Mouse (Mus musculus): ENCODE data around the gene Pvalb.
A peak's percentile ranks its signal among the peaks of the same experiment; 100 is the strongest.

Gene Pvalb

DNA sequence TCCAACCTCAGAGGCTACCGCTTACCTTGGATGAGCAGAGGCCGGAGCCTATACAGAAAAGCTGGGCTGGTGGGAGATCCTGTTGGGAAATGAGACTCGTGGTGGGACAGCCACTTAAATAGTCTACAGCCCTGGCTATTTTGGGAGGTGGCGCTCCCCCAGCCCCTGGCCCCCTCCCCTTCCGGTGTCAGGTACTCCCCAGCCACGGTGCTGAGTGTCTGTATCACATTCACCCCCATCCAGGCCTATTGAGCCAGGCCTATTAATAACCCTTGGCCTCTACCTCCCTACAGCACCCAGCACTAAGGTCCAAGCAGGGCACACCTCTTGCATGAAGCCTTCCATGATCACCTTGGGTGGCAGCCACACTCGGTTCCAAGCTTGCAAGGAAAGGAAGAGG is at the start of gene Pvalb:
Gene Pvalb, minus strand, starts transcription at position 89 of the 400 bp plus-strand sequence.
- no peak for DNase-seq

DNA sequence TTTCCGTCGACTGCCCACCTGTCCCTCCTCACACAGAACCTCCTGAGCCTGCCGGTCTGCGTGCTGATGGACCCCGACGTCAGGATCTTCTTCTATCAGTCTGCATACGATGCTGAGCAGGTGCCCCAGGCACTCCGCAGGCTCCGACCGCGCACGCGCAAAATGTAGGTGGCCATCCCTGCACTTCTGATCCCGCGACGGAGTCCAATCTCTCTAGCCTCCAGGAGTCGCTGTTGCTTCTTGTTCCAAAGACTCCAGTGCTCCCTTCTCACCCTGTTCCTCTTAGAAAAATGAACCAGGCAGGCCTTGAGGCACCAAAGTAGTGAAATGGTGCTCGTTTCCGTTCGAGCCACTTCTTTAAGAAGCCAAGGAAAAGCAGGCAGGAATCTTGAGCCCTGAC is 48.6 kb upstream of the Pvalb start:
- DNase-seq = peak; percentile 25

DNA sequence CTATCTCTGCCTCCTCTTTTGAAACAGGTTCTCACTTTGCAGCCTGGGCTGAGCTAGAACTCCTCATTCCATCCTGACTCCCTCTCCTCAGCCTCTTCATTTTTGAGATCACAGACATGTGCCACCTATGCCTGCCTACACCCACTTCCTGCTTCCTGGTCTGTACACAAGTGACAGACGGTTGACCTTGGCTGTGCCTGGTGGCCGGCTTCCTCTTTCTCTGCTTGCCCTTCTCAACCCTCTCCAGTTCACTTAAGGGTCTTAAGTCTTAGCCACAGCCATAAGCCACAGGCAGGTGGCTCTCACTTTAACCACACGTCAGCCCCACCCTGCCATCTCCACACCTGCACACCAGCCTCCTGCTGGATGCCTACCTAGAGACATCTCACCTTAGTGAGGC is 42.2 kb upstream of the Pvalb start:
- DNase-seq = no peak

DNA sequence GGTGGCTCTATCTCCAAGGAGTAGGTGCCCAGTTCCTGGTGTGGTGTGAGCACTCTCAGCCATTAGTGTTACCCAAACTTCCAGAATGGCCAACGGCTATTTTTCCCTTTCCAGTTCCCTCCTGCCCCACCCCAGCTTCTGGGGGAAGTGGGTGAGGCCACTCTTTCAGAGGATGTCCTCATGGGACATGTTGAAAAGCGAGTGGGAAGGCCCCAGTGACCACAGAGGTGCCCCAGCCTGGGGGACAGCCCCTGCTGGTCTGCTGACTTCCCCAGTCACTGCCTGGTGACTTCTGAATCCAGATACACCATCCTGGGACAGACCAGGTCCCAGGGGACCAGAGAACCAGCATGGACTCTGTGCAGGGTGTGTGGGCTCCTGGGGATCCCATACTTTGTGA is 41.5 kb upstream of the Pvalb start:
- no peak for DNase-seq

DNA sequence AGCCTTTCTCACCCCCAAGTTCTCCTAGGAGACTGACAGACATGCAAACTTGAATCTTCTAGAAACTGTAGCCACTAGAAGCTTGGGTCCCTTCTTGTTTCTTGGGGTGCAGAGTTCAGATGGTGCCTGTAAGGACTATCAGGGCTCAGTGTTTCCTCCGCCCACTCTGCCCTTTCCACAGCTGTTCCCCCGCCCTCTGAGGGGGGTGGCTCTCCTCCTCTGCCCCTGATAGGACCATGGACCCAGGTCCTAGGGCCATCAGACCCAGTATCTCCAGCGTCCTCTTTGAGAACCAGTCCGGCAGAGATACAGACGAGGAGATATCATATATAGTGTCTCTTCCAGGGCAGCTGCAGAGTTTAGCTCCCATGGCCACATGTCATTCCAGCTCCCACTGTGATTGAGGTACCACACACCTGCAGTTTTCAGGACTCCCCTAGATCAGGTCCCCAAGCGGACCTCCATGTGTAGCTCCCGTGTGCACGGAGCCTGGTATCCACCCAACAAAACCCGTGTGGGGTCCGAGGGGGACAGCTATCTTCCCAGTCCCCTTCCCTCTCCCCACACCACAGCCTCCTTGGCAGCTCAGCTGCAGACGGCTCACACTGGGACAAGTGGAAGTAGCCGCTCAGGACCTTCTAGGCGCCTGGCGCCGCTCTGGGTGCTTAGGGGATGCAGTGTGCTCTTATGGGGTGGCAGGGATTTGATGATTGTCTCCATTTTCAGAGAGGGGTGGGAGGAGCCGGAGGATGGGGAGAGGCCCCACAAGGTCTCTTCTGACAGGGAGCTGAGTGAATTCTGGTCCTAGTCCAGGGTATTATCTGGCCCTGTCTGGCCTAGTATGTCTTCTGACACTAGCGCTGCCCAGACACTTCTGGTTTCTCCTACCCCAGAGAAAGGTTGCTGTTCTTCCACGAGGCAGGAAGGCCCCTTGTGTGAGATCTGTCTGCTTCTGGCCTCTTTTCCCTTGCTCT is 40.2 kb upstream of the Pvalb start:
- DNase-seq = no peak

DNA sequence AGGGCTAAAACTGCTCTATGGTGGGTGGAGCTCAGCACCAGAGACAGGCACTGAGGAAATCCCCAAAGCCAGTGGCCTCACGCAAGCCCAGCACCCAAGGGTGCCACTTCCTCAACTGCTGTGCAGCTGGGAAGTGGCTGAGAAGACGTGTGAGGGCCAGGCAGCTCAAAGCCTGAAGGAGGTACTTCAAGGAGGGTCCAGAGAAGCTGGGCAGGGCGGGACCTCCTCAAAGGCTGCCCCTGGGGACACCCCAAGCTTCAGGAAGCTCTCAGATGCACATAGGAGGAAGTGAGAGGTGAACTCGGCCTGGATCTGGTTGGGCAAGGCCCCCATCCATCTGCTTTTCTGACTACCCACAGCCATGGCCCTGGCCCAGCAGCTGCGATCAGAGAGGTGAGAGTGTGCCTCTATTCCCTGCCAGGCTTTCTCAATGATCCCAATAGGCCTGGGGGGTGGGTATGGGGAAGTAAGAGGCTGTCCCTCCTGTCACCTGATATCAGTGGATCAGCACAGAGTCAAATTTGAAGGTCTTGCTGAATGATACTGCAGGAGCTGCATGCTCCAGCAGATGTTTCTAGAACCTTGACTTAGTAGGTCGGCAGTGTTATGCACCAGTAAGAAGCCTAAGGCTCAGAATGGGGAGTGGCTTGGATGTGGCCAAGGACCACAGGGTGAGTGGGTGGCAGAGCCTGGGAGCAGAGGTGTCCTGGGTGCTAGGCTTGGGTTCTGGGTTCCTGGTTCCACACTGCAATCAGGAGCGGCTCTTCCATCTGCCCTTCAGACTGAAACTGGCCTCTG is 38.7 kb upstream of the Pvalb start, which contains the start of gene Ncf4:
Gene Ncf4, plus strand, starts transcription at position 107 of the 798 bp plus-strand sequence.
- DNase-seq = no peak

DNA sequence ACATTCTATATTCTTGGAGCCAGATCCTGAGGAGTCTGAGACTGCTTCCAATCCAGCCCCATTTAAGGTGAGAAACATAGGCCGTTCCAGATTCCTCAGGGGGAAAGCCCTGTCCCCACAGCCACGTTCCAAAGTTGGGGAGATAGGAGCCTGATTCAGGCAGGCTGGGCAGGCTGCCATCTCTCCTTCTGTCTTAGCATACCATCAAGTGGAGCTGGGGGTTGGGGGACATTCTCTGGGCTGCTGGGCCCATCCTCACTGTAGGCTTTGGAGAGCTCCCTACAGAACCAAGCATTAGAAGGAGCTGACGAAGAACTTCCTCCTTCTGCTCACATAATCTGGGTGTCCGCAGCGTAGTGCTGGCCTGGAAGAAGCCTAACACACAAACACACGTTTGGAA is 37.6 kb upstream of the Pvalb start:
- no peak for DNase-seq

DNA sequence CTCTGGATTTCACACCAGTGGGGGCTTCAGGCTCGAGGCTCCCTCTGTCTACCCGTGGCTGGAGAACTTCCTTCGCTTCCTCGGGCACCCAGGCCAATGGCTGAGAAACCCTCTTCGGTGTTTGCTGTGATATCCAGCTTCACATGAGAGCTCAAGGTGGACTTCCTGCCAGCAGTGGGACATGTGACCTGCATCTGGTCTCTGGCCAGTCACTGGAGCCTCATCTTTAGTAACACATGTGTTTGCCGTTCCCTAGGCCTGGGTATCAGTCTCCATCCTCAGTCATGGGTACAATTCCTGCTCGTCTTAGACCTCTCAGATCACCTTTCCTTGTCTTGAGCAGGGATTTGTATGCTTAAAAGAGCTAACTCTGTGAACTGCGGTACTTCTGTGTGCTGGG is 36.9 kb upstream of the Pvalb start:
- no peak for DNase-seq

DNA sequence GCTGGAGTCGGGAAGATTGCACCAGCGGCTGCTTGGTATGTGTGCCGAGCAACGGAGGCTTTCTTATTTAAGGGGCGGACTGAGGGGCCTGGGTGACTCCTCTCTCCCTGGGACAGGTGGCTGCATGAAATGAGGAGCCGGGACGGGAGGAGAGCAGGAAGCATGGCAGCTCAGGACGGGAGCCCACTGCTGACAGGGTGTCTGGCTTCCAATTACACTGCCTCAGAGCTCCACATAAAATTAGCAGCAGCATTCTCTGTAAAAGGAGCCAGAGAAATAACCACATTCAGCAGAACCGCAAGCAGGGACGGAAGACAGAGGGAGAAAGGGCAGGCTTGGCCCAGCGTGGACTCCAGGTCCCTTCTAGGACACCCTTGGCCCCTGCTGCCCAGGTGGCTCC is 35.1 kb upstream of the Pvalb start:
- DNase-seq = no peak

DNA sequence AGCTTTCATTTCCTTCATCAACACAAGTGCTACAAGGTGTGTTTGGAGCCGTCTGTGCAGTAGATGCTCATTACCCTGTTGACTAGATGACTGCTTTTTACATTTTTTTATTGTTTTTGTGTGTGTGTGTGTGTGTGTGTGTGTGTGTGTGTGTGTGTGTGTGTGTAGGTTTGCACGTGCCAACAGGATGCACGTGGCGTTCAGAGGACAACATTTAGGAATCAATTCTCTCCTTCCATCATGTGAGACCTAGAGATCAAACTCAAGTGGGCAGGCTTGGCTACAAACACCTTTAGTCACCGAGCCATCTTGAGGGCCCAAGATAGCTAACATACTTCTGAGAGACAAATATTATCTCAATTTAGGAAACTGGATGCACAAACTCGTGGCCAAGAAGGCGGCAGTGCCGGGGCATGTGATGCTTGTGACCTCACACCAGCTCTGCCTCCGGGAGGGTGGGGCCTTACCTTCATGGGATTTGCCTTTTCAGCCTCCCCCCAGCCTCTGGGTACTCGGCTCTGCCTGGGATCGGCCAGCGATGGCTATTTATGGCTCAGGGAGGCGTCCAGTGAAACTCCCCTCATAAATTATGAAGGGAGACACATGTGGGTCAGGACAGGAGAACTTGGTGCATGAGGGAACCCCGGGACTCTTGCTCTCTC is 33.9 kb upstream of the Pvalb start:
- DNase-seq = no peak

DNA sequence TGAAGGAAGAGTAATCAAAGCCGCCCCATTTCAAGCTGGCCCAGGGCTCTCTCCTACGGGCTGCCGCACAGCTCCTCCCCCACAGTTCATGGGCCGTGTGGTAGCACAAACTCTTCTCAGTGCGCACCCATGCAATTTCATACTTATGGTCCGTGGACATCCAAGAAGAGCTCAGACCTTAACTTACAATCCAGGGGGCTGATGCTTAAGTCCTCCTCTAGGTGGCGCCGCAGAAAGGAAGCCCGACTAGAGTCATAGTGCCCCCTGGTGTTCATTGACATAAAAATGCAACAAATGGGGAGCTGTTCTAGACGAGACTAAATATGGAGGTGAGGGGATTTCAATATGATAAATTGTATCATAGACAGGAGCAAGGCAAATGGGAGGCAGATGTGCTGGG is 33.3 kb upstream of the Pvalb start:
- DNase-seq = peak; percentile 36

DNA sequence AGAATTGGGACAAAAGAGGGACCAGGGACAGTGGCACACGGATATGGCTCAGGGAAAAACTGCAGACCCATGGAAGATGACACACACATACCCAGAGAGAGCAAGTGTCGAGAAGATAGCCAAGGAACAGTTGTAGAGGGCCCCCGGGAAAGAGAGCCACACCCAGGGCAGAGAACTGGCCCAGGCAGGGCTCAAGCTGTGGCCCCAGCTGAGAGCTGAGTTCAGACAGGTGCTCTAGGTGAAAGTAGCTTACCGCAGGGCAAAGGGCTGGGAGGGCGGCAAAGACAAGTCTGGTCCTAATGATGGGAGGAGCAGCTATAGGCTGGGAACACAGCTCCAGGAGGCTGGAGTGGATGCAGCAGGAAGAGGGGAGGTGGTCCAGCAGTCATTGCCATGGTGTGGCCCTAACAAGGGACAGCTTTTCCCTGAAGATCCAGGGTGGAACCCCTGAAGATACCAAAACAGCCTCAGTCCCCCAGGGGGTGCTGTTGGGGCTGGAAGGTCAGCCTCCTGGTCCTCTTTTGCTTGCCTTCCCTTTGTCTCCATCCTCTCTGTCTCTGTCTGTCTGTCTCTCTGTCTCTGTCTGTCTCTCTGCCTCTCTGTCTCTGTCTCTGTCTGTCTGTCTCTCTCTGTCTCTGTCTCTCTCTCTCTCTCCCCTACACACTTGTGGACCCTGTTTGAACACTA is 28.8 kb upstream of the Pvalb start:
- DNase-seq = no peak

DNA sequence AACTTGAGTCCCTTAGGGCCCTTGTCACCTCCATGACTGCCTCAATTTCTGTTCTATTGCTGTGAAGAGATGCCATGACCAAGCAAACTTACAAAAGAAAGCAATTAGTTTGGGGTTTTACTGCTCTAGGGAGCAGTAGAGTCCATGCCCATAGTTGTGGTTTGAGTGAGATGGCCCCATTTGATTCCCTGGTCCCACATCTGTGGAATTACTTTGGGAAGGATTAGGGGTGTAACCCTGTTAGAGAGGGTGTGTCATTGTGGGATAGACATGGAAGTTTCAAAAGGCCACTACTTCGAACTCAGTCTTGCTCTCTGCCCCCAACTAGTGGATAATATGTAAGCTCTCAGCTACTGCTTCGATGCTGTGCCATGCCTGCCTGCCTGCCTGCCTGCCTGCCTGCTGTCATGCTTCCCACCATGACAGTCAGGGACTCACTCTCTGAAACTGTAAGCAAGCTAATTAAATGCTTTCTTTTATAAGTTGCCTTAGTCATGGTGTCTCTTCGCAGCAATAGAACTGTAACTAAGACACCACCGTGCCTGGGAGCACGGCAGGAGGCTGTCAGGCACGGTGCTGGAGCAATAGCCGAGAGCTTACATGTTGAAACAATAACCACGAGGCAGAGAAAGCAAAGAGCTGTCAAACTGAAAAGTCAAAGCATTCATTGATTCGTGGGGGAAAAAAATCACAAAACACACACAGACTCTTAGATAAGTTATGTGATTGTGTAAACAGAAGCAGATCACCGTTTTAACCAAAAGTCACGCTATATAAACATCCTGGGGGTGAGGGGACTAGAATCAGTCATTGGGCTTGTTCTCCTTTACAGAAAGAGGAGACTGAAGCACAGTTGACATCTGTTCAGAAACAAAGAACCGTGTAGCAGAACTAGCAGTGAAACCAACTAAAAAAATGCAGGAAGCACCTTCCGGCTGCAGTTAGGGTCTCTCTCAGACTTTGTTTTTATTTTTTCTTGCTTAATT is 25.4 kb upstream of the Pvalb start:
- no peak for DNase-seq

DNA sequence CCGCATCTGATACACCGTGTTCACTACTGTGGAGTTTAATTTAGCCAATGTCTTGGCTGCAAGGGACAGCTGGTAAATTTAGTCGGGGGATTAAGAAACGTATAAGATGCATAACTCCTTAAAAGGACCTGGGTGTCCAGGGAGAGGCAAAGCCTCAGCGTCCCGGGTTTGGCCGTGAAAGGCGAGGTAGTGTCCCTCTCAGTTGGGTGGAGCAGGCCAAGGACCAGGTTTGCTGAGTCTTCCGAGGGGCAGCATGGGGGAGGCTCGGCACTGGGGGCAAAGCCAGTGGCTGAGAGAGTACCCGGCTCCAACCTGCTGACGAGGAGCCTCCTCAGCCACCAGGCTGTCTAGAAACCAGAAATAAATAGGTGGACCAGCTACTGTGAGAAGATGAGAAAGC is 21.6 kb upstream of the Pvalb start:
- DNase-seq = no peak

DNA sequence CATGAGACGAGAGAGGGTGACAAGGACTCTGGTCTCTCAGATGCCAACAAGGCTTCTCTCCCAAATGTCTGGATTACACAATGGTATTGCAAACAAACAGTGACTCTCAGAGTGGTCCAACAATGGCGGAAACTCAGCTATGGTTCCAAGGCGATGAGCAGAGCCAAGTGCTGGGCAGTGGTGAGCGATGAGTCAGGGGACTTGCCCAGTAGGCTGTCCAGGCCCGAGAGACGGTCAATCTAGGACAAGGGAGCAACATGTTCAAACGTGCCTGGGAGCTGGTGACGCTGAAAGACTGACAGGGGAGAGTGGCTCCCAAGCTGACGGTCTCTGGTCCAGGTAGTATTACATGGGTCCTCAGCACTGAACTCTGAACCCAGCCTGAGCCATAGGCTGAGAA is 9.1 kb upstream of the Pvalb start:
- DNase-seq = no peak

DNA sequence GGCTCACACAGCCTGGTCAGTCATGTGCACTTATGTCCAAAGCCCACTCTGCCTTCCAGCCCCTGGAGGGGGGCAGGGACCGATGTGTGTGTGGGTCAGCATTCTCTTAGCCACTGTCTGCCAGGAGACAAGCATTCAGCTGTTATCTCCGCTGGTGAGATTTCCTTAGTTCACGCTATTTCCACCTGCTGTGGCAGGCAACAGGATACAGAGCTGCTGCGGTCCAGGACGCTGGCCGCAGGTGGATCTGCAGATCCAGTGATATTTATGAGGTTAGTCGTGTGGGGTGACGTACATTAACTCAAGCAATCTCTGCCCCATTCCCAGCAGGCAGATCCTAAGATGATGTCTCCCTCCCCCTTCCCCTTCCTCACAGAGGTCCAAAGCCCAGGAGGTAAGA is 5.2 kb upstream of the Pvalb start:
- DNase-seq = no peak

DNA sequence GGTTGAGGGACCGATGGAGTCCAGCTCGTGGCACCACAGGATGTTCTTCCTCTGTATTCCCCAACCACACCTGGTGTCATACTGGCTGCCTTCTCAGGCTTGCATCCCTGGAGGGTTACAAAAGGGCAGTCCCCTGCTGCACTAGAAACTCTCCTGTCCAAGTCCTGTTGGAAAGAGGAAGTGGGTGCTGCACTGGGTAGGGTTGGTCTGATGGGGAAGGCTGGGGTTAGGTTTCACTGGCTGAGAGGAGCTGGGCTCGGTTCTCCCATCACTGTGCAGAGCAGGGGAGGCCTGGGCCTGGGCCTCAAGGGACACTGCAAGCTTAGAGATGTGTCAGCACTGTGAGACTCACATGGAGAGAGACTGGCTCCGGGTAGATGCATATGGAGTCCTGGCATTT is 4.0 kb upstream of the Pvalb start:
- no peak for DNase-seq

DNA sequence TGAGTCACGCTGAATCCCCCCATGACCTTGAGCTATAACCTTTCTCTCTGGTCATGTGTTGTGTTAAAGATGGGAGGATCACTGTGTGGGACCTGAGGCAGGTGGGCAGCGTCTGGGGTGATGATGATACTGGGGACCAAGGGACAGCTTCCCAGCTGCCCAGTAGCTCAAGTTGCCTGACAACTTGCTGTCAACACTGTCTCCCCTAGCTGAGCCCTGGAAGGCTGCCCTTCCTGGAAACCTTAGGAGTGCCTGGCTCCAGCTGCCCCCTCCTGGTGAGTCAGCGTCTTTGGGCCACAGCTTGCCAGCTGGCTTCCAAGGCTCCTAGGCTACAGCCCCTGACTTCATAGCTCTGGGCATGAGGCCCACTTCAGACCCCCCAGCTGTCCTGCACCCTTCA is 1.0 kb downstream of the Pvalb start:
- no peak for DNase-seq

DNA sequence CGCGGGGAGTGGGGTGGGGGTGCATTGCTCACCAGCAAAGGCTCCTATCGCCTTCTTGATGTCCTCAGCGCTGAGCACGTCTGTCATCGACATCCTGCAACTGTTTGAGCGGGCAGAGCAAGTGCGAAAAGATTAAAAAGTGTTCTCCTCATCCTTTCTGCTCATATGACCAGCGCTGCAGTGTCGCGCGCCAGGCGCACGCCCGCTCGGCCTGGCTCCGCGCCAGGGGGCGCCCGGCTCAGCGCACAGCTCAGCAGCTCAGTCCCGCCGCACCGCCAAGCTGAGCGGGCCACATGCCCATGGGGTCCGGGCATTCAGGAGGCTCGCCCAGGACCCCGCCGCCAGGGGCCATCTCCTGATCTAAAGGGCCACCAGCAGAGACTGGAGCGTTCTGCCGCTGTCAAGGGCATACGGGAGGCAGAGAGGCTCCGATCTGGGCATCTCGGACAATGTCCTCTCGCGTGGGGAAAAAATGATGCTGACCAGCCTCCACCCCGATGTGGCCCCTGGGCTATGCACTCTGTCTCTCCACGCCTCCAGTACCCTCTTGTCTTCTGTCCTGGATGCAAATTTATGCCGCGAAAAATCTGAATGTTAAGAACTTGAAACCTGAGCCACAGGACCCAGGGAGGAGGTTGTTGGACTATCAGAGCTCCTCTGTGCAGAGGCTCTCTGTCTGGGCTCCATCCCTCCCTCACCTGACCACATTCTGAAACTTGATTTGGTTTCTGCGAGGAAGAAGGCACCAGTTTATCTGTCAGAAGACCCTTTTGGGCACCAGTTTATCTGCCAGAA is 1.9 kb downstream of the Pvalb start:
- DNase-seq = peak; percentile 61

DNA sequence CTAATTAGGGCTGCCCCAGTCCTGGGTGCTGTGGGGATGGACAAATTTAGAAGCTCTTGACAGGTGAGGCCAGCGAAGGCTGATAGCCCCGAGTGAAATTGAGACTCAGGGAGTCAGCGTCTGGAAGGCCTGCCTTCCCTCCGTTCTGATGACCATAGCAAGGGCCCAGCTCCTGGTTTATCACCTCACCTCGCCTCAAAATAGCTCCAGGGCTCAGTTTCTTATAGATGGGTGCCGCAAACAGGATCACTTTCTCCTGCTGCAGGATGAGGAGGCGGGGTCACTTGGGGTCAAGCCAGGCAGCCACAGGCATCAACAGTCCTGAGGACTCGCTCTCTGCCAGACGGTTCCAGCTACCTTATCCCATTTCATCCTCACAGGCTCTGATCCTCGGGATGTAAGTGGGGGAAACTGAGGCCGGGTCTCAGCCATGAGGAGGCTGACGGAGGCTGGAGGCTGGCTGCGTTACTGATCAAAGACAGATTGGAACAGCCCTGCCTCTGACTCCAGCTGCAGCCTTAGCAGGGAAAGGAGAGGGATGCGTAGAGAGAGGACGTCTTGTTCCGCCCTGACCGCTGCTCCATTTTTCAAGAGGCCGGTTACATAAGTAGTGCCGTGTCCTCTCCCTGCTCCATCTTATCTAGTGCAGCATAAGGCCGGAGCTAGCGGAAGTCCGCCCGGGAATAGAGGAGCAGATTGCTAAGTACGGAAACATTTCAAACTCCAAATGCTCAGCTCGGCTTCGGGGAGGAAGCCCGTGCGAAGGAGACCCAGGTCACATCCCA is 10.9 kb downstream of the Pvalb start:
- DNase-seq = no peak

Data from right cerebral cortex, postnatal 25 days (tissue).